24 mouse cellular contexts compared by ENCODE assay signal in genomic region chr9:35370895-35371294, GRCm38 (mm10). TPM values are rescaled to one million over a fixed set of nuclear protein-coding genes. Genes with fewer than 3 reads are reported as not detected.
A peak's percentile ranks its signal among the peaks of the same experiment; 100 is the strongest.
DNase-seq lines count a peak whose midpoint lies in the region; ATAC-seq and TF ChIP-seq lines count a peak whose summit lies in the region.
"Had no signal": no experiment of that assay in that cellular context is flagged by ENCODE, and none has a peak within 500 bp of the region (broad histone marks: within the 10 kb centered on the region; RNA-seq: fewer than 3 reads in every experiment).

No protein-coding gene starts in this region.

- no peaks in the 10 kb centered on the region for H3K36me3 ChIP-seq in heart, embryonic 11.5 days (ENCODE audit: control insufficient read depth, insufficient read depth, low read length)
- H3K36me3 ChIP-seq: embryonic facial prominence, embryonic 13.5 days; heart, embryonic 15.5 days; hindbrain, embryonic 12.5 days; liver, embryonic 12.5 days; midbrain, embryonic 15.5 days; stomach, embryonic 15.5 days had no signal

- DNase-seq in heart, adult 11 months, result peak; percentile 23
- peak; percentile 19 for DNase-seq in Muller cell, postnatal 12 days (ENCODE audit: inconsistent ontology term)
- DNase-seq in Patski (ENCODE audit: low read depth, low spot score), result no peak
- peak; percentile 42 to 73 for DNase-seq in cerebellum, postnatal 14 days
- DNase-seq in adrenal gland, postnatal 25 days, result no peak
- DNase-seq in frontal cortex, postnatal 36 days (ENCODE audit: low spot score in 2 of 2), result no peak
- DNase-seq: adrenal gland, adult 8-10 months; B cell, adult 2 months; embryo, embryonic 11 days; gastrocnemius, postnatal 10 days; kidney, postnatal 14 days; liver, postnatal 0 days; lung, postnatal 36 days; right cerebral cortex, postnatal 25 days; thymus, postnatal 14 days had no signal

- no peak overlapping the region for H3K4me2 ChIP-seq in heart, embryonic 11.5 days
- H3K4me2 ChIP-seq: embryonic facial prominence, embryonic 13.5 days; heart, embryonic 15.5 days; hindbrain, embryonic 12.5 days; liver, embryonic 12.5 days; midbrain, embryonic 15.5 days; stomach, embryonic 15.5 days had no signal

- H3K27me3 ChIP-seq in heart, embryonic 11.5 days (ENCODE audit: control insufficient read depth, insufficient read depth, low read length), result peaks cover 2% of the 10 kb centered on the region; the same call in 1 of the 2 replicates
- H3K27me3 ChIP-seq in Patski, result no peaks in the 10 kb centered on the region
- H3K27me3 ChIP-seq: embryonic facial prominence, embryonic 13.5 days; liver, embryonic 12.5 days; midbrain, embryonic 15.5 days; stomach, embryonic 15.5 days had no signal

- 89% methylated on average over 3 of the region's 3 CpGs for WGBS in heart, embryonic 11.5 days (ENCODE audit: insufficient replicate concordance)

- no peak for ATAC-seq in heart, embryonic 11.5 days (replicated peaks; ENCODE audit: insufficient number of reproducible peaks, low FRiP score, low TSS enrichment)
- peak; percentile 15 for ATAC-seq in Patski
- ATAC-seq: forebrain, embryonic 16.5 days; intestine, embryonic 16.5 days; liver, embryonic 12.5 days; liver, postnatal 0 days; midbrain, embryonic 15.5 days had no signal

- POLR2A ChIA-PET in Patski (lab: Charles Lee), result interaction anchor here (0.6 kb wide), 1 partner anchor 50 kb away, joined by 3 read pairs; the partner anchor contains the start of gene Cdon

- CTCF ChIA-PET in Patski (lab: Charles Lee), result interaction anchor here (1.7 kb wide), 1 partner anchor 38 kb away, joined by 4 read pairs; no protein-coding TSS in a partner anchor

- no peak overlapping the region for H3K4me3 ChIP-seq in heart, embryonic 11.5 days (ENCODE audit: low read depth, low read length)
- H3K4me3 ChIP-seq: embryonic facial prominence, embryonic 13.5 days; heart, embryonic 15.5 days; hindbrain, embryonic 12.5 days; liver, embryonic 12.5 days; midbrain, embryonic 15.5 days; stomach, embryonic 15.5 days had no signal

- peaks cover 3% of the 10 kb centered on the region; the same call in 1 of the 2 replicates for H3K4me1 ChIP-seq in heart, embryonic 11.5 days (ENCODE audit: control insufficient read depth, insufficient read depth, low read length)
- H3K4me1 ChIP-seq: heart, embryonic 15.5 days; liver, embryonic 12.5 days had no signal

- TF ChIP-seq CTCF in Patski (IDR thresholded peaks at IDR 0.05), result no peak

- no peaks in the 10 kb centered on the region for H3K9me3 ChIP-seq in heart, embryonic 11.5 days (replicated peaks; ENCODE audit: control insufficient read depth, low read length)
- H3K9me3 ChIP-seq: embryonic facial prominence, embryonic 13.5 days; heart, embryonic 15.5 days; hindbrain, embryonic 12.5 days; liver, embryonic 12.5 days; midbrain, embryonic 15.5 days; stomach, embryonic 15.5 days had no signal

- no peak overlapping the region for H3K27ac ChIP-seq in heart, embryonic 11.5 days (ENCODE audit: low read depth, low read length)
- H3K27ac ChIP-seq: embryonic facial prominence, embryonic 13.5 days; heart, embryonic 15.5 days; hindbrain, embryonic 12.5 days; liver, embryonic 12.5 days; midbrain, embryonic 15.5 days; stomach, embryonic 15.5 days had no signal

- H3K9ac ChIP-seq in heart, embryonic 11.5 days (ENCODE audit: low read depth, low read length), result no peak overlapping the region
- H3K9ac ChIP-seq: embryonic facial prominence, embryonic 13.5 days; heart, embryonic 15.5 days; hindbrain, embryonic 12.5 days; liver, embryonic 12.5 days; liver, postnatal 0 days; midbrain, embryonic 15.5 days; stomach, embryonic 15.5 days had no signal

- in situ Hi-C loops in Patski (cut with MboI; ENCODE audit: low pct_unique_long_range_greater_than_20kb), result loop anchor here (5.0 kb wide), 1 partner anchor 41 kb away; no protein-coding TSS in a partner anchor

RNA-seq across cellular contexts. Expression of gene Cdon, which starts 50.0 kb away (rescaled TPM):
- polyA plus RNA-seq in heart, embryonic 11.5 days (2014; fragmentation: Nextera tagmentation; extraction: Ambion mirVana), result 4.4 and 6.1 TPM in 2 replicates
- 35.7 TPM for polyA plus RNA-seq in Patski (2021)
- total RNA-seq in adrenal gland, postnatal 25 days (2021), result 10.7 and 13.1 TPM in 2 replicates

Comparison
In these comparisons a context has a peak if more than half of its experiments do, and no peak if none do; other contexts are left out.
1. DNase-seq: peak in heart, adult 11 months (single experiment), Muller cell, postnatal 12 days (single experiment) and cerebellum, postnatal 14 days (2 of 2); none in Patski (single experiment), adrenal gland, postnatal 25 days (single experiment) and frontal cortex, postnatal 36 days (0 of 2).